Mouse (Mus musculus) lung, embryonic 16.5 days (tissue): Measurements from ENCODE around the gene Mpg. TPM values are rescaled to one million over a fixed set of nuclear protein-coding genes. Genes with fewer than 3 reads are reported as not detected.

ENCODE experiments used
- ATAC-seq: fragments of 200-750 bp; cut with Nextera tagmentation; 2 replicates; pipeline ENCODE4 v1.8.0; 2017; ENCODE audit warnings: low read depth, mild to moderate bottlenecking, moderate library complexity
- H3K27ac ChIP-seq: fragments of 300-500 bp; sonication (generic); 2 replicates; pipeline ENCODE4 v1.5.1; 2014; ENCODE audit warnings: mild to moderate bottlenecking, control low read depth, low read length
- H3K27me3 ChIP-seq: fragments of 300-500 bp; sonication (generic); 2 replicates; pipeline ENCODE4 v1.6.1; 2014; ENCODE audit warnings: low read depth, low read length, mixed read lengths; ENCODE audit not compliant: control insufficient read depth, insufficient read depth
- H3K36me3 ChIP-seq: fragments of 300-500 bp; sonication (generic); 2 replicates; pipeline ENCODE4 v1.6.1; 2014; ENCODE audit warnings: low read length; ENCODE audit not compliant: control insufficient read depth, insufficient read depth
- H3K4me1 ChIP-seq: fragments of 300-500 bp; sonication (generic); replicated peaks from 2 replicates; pipeline ENCODE4 v1.6.1; 2014; ENCODE audit warnings: low read length, mixed read lengths; ENCODE audit not compliant: control insufficient read depth, insufficient read depth
- H3K4me2 ChIP-seq: fragments of 300-500 bp; sonication (generic); 2 replicates; pipeline ENCODE4 v1.6.1; 2014; ENCODE audit warnings: low read depth, low read length, control low read depth
- H3K4me3 ChIP-seq: fragments of 300-500 bp; sonication (generic); 2 replicates; pipeline ENCODE4 v1.5.1; 2014; ENCODE audit warnings: mild to moderate bottlenecking, low read length, control low read depth
- H3K9ac ChIP-seq: fragments of 300-500 bp; sonication (generic); 2 replicates; pipeline ENCODE4 v1.6.1; 2014; ENCODE audit warnings: low read length, control low read depth
- H3K9me3 ChIP-seq: fragments of 300-500 bp; sonication (generic); 2 replicates; pipeline ENCODE4 v1.6.1; 2016; ENCODE audit warnings: low read length; ENCODE audit not compliant: control insufficient read depth
- WGBS: fragments of 180-500 bp; shearing (Covaris S2); extraction: QIAGEN DNeasy Blood & Tissue Kit; methylation state at CpG from one replicate; pipeline ENCODE4 v1.1.7; 2014; 5-methylcytosine and 5-hydroxymethylcytosine counted together
- polyA plus RNA-seq: library from polyadenylated mRNA; unstranded; fragments of >200 nt; fragmentation: Nextera tagmentation; extraction: Ambion mirVana; gene quantifications from 2 replicates; pipeline ENCODE4 v1.2.1, GENCODE M21; 2015

Gene Mpg
- polyA plus RNA-seq, 1 experiment from 2014 or later = 37.9 TPM

DNA sequence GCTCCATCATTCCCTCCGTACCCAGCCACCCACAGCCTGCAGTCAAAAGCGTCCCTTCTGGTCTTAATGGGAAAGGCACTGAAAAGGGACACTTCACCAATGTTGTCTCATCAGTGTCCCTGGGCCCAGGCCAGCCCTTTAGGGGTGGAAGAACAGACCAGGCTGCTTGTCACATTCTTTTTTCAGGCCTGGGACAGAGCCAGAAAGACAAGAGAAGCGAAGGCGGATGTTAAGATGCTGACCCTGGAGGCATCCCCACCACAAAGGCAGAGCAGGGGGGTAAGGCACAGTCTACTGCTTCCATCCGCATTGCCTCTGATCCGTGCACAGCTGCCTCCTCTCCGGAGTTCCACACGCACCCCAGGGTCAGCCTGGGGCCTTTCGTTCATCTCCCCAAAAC lies 36.2 kb upstream of the Mpg start:
- no peaks in the 10 kb centered on the region for H3K36me3 ChIP-seq
- peak; percentile 70; the same call in 1 of the 2 replicates for ATAC-seq
- no peak overlapping the region for H3K27ac ChIP-seq
- H3K4me3 ChIP-seq = no peak overlapping the region
- H3K4me1 ChIP-seq = no peaks in the 10 kb centered on the region
- WGBS = 71% methylated on average over 9 of the region's 9 CpGs
- no peak overlapping the region for H3K9ac ChIP-seq
- H3K27me3 ChIP-seq = no peaks in the 10 kb centered on the region
- H3K4me2 ChIP-seq = no peak overlapping the region
- no peaks in the 10 kb centered on the region for H3K9me3 ChIP-seq

DNA sequence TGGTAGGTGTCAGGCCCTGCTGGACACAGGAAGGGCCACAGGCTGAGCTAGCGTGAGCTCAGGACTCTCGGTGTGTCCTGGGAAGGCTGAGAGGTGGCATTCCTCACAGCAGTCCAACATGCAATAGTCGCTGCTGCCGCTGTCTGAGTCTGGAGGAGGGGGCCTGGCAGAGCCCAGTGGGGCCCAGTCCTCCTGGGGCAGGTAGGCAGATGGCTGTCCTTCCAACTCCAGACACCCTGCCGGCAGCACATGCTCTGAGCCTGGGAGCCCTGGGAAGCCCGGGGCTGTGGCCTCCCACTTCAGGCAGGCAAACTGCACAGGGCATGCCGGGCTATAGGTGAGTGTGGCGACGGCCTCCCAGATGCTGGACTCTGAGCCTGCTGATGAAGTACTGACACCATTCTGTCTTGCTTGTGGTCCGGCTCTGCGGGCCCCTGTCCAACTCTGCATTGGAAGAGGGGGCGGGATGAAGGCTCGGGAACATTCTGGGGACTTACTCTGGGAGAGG lies 35.6 kb upstream of the Mpg start:
- WGBS = 56% methylated on average over 13 of the region's 13 CpGs
- no peak for ATAC-seq
- H3K36me3 ChIP-seq = no peaks in the 10 kb centered on the region

DNA sequence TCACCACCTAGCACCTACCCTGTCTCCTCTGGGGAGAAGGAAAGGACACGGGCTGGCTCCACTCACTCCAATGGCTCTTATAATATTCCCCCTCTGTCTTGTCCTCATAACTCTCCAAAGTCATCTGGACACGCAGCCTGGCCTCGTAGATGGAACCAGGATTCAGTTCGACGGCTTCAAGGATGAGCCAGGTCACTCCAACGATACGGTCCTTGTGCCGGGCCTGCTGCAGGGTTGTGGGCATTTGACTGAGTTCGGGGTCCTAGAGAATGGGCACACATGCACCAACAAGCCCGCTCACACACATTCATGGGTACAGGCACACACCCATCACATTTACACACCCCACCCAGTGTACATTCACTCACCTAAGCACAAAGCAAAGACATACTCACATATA lies 33.1 kb upstream of the Mpg start:
- Histone ChIP-seq H3K27ac (no peak overlapping the region), H3K9ac (no peak overlapping the region), H3K4me1 (no peaks in the 10 kb centered on the region), H3K4me3 (no peak overlapping the region), H3K36me3 (no peaks in the 10 kb centered on the region), H3K9me3 (no peaks in the 10 kb centered on the region), H3K4me2 (no peak overlapping the region), H3K27me3 (no peaks in the 10 kb centered on the region; the same call in 1 of the 2 replicates)
- 80% methylated on average over 10 of the region's 10 CpGs for WGBS
- no peak for ATAC-seq

More for the DNA sequence above, 35.6 kb upstream of the Mpg start:
- Histone ChIP-seq H3K4me3 (no peak overlapping the region), H3K27ac (no peak overlapping the region), H3K4me2 (no peak overlapping the region), H3K9me3 (no peaks in the 10 kb centered on the region), H3K9ac (no peak overlapping the region), H3K27me3 (no peaks in the 10 kb centered on the region), H3K4me1 (no peaks in the 10 kb centered on the region)

DNA sequence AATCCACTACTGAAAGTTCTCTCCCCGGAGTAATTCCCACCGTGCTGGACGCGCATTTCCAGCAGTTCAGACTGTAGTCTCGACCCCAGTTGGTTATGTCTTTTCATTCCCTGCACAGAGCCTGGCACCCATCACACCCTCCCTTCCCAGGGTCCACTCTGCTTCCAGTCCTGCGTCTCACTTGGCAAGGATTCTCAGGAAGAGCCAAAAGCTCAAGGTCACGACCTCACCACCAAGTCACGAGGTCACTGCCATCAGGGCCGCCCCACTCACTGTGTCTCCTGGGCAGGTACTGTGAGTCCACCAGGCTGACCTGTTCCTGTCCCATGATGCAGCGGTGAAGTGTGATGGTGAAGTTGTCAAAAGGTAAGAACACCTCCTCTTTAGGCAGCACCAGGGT lies 32.2 kb upstream of the Mpg start:
- Histone ChIP-seq H3K27ac (no peak overlapping the region), H3K36me3 (no peaks in the 10 kb centered on the region), H3K9ac (no peak overlapping the region), H3K27me3 (no peaks in the 10 kb centered on the region; the same call in 1 of the 2 replicates), H3K9me3 (no peaks in the 10 kb centered on the region), H3K4me2 (no peak overlapping the region), H3K4me3 (no peak overlapping the region), H3K4me1 (no peaks in the 10 kb centered on the region)
- WGBS = 76% methylated on average over 10 of the region's 10 CpGs
- no peak for ATAC-seq

DNA sequence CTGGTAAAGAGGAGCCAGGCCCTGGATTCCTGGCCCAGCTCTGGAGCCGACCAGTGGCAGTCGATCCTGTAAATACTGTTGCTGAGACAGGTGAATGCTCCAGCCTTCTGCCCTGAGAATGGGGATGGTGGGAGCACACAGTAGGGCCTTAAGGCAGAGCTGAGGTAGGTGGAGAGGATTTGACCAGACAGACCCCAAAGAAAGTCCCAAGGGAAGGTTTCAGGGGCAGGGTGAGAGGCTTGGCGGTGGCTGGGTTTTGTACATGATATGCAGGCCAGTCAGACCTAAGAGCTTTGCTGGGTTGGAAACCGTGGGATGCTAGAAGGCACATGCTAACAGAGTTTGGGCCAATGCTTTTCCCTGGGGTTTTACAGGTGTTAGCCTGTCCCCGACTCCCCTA lies 31.7 kb upstream of the Mpg start:
- H3K4me3 ChIP-seq = no peak overlapping the region
- no peaks in the 10 kb centered on the region for H3K9me3 ChIP-seq
- H3K27ac ChIP-seq = no peak overlapping the region
- WGBS = 79% methylated on average over 5 of the region's 5 CpGs
- no peaks in the 10 kb centered on the region; the same call in 1 of the 2 replicates for H3K27me3 ChIP-seq
- no peaks in the 10 kb centered on the region for H3K36me3 ChIP-seq
- no peak overlapping the region for H3K4me2 ChIP-seq
- ATAC-seq = no peak
- H3K4me1 ChIP-seq = no peaks in the 10 kb centered on the region
- no peak overlapping the region for H3K9ac ChIP-seq

DNA sequence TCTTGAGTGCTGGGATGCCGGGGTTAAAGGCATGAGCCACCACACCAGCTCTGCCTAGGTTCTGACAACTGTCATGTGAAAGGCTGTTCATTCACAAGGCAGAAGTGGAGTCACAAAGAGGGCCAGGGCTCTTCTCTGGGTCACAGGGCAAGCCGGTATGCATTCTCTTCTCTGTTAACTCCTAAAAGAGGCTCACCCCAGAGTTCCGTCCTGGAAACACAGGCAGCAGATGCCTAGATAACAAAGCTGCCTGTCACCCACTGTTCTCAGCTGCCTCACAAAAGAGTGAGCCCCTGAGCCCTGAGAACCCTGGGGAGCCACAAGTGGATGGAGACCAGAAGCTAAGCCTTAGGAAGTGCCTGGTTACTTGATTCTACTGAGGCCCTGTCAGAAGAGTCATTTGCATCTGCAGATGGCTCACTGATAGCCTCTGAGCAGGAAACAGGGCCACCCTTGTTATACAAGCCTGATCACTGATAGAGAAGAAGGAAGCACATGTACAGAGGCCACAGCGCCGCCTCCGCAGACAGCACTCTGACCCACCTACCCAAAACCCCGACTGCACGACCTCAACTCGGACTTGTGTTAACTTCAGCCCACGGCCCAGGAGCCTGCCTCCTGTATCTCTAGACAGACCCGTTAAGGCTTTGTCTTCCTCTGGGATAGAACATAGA lies 30.3 kb upstream of the Mpg start:
- H3K9ac ChIP-seq = no peak overlapping the region; the same call in 1 of the 2 replicates
- no peak overlapping the region for H3K4me2 ChIP-seq
- H3K36me3 ChIP-seq = no peaks in the 10 kb centered on the region
- H3K4me1 ChIP-seq = no peaks in the 10 kb centered on the region
- ATAC-seq = no peak
- no peaks in the 10 kb centered on the region; the same call in 1 of the 2 replicates for H3K27me3 ChIP-seq
- H3K4me3 ChIP-seq = no peak overlapping the region
- H3K27ac ChIP-seq = no peak overlapping the region
- no peaks in the 10 kb centered on the region for H3K9me3 ChIP-seq
- WGBS = 27% methylated on average over 11 of the region's 11 CpGs

DNA sequence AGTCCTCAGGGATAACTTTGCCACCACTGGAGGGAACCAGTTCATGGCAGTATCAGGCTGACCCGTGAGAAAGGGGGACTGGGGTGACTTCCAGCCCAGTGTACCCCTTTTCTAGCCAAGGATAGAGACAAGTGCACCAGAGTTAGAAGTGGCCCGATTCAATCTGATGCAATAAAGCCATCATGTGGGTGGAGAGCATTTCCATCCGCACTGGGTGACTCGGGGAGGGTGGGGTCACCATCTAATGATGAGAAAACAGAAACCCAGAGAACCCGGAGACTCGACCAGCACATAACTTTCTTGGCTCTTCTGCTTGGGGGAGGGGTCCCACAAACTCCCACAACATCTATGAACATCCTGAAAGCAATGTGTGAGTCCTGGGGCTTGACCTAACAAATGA lies 29.6 kb upstream of the Mpg start:
- Histone ChIP-seq H3K4me3 (no peak overlapping the region), H3K4me2 (no peak overlapping the region), H3K9ac (no peak overlapping the region), H3K27ac (no peak overlapping the region), H3K36me3 (no peaks in the 10 kb centered on the region), H3K27me3 (no peaks in the 10 kb centered on the region; the same call in 1 of the 2 replicates), H3K4me1 (no peaks in the 10 kb centered on the region), H3K9me3 (no peaks in the 10 kb centered on the region)
- 65% methylated on average over 6 of the region's 6 CpGs for WGBS
- ATAC-seq = no peak

DNA sequence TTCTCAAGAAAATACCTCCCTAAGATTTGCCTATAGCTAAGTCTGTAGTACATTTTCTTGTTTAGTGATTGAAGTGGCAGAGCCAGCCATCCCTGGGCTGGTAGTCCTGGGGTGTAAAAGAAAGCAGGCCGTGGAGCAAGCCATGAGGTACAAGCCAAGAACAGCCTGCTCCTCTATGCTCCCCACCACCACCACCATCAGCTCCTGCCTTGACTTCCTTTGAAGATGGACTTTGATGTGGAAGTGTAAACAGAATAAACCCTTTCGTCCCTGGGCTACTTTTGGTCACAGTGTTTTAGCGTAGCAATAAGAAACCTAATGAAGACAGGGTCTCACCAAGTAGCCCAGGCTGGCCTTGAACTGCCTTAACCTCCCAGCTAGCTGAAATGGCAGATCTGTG lies 28.5 kb upstream of the Mpg start:
- Histone ChIP-seq H3K36me3 (no peaks in the 10 kb centered on the region), H3K4me1 (no peaks in the 10 kb centered on the region), H3K27ac (no peak overlapping the region), H3K4me3 (no peak overlapping the region), H3K9me3 (no peaks in the 10 kb centered on the region), H3K9ac (no peak overlapping the region), H3K4me2 (no peak overlapping the region), H3K27me3 (no peaks in the 10 kb centered on the region; the same call in 1 of the 2 replicates)
- ATAC-seq = no peak
- 22% methylated on average over 3 of the region's 3 CpGs for WGBS

DNA sequence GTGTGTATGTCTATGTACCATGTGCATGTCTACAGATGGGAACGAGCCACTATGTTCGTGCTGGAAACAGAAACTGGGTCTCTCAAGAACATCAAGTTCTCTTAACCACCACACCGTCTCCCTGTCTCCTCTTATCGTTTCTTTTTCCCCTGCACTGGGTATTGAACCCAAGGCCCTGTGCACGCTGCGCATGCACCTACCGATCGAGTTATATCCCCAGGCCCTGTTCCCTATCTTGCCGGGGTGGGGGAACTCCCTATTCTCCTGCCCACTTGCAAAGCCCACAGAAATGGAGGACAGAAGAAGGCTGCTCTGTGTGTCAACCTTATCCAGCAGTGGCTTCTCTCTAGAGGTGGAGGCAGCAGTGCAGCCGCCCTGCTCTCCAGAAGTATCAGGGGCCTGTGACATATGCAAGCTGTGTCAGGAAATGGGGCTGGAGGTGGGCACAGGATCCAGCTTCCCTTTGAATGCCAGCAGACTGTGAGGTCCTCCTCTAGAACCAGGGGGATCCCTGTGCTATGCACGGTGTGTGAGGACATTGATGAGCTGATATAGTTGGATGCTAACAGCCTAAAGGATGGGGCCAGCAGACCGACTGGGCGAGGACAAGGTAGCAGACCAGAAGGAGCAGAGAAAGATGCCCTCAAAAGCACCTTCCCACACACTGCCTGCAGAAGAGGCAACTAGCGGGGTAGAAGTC lies 27.9 kb upstream of the Mpg start:
- no peak for ATAC-seq
- H3K4me3 ChIP-seq = no peak overlapping the region
- no peaks in the 10 kb centered on the region for H3K4me1 ChIP-seq
- H3K36me3 ChIP-seq = no peaks in the 10 kb centered on the region
- H3K4me2 ChIP-seq = no peak overlapping the region
- no peak overlapping the region for H3K27ac ChIP-seq
- no peaks in the 10 kb centered on the region; the same call in none of the 2 replicates for H3K27me3 ChIP-seq
- H3K9me3 ChIP-seq = no peaks in the 10 kb centered on the region
- WGBS = 63% methylated on average over 14 of the region's 14 CpGs
- no peak overlapping the region for H3K9ac ChIP-seq
